Mouse (Mus musculus) gastrocnemius, postnatal 36 days (tissue): Measurements from ENCODE around the gene Cradd. TPM values are rescaled to one million over a fixed set of nuclear protein-coding genes. Genes with fewer than 3 reads are reported as not detected.

Experiments
- DNase-seq, 2 experiments: peaks; one replicate each; pipeline ENCODE4 v3.0.0; 2022
- intact Hi-C: fragments of 180-260 bp; cut with DNase I; formaldehyde crosslinking; loops from one replicate; pipeline ENCODE4 v1.15.1; 2025
- total RNA-seq, 2 experiments: library from RNA; stranded (reverse); gene quantifications; 2 replicates each; pipeline ENCODE4 v1.2.3; 2021

Cradd gene
- total RNA-seq, 2 experiments from 2014 or later: 8.3 to 11.1 TPM

DNA sequence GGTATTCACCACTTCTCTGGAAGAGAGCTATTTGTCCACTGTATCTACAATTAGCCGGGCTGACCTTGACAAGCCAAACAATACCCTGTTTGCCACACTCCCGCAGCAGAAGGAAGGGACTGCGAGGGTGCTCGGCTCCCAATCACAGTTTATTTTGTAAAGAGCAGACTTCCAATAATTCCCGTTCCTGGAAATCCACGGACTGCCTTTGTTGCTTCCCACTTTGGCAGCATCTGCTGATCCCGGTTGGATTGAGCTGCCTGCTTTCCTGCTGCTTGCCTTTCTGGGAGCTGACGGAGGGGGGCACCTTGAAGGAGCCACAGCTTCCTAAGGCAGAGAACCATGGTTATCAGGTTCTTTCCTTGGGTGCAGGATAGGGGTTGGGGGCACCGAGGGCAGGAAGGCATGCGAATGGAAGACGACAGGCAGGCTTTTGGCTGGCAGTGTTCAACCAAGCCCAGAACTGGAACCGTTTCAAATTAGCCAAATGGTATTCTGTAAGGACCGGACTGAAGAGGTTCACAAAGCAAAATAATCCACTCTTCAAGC lies 69.4 kb downstream of the Cradd start:
- intact Hi-C loops: no loop called here
- DNase-seq: peak; percentile 29 to 41

DNA sequence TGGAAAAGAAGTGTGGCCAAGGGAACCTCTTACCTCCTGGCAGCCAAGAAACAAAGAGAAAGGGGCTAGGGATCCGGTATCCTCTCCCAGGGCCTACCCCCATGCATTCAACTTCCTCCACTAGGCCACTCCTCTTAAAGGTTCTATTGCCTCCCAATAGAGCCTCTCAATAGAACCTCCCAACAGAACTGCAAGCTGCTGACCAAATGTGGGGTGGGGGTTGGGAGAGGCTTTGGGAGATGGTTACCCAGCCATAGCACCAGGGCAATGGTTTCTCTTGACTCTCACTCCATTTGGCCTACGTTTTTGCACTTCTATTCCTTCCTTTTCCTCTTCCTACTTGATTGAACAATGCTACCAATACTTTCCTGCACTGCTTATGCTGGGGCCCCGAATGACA lies 69.9 kb downstream of the Cradd start:
- intact Hi-C loops: no loop called here
- no peak for DNase-seq

DNA sequence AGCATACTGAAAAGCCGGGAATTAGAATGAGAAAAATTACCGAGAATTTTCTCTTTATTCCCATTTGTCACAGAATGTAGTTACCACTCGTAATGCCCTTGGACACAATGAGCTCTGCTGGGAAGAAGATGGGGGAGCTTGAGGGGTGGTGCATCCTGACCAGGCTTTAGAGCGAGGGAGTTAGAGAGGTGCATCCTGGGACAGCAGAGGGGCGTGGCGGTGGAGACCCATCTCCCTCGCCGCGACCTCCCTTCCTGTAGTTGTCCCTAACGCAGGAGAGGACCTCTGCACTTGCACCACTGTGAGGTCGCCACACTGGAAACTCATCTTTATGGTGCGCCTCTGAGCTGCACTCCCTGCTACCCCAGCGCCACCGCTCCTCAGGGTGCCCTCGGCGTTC lies 72.3 kb downstream of the Cradd start:
- intact Hi-C loops: no loop called here
- DNase-seq: no peak

DNA sequence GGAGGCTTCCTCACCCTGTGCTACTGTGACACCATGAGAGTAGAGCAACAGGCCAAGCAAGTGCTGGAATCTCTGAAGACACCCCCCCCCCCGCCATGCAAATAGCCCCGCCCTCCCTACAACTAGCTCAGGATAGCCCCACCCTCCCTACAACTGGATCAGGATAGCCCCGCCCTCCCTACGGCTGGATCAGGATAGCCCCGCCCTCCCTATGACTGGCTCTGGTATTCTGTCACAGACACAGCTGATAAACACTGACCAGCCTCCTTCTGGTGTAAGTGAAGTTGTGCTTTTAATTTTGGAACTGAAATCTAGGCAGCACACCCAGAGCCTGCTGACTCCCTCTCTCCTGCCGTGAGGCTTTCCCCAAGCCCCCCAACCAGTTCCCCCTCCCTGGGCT lies 75.6 kb downstream of the Cradd start:
- intact Hi-C loops: no loop called here
- DNase-seq: no peak

DNA sequence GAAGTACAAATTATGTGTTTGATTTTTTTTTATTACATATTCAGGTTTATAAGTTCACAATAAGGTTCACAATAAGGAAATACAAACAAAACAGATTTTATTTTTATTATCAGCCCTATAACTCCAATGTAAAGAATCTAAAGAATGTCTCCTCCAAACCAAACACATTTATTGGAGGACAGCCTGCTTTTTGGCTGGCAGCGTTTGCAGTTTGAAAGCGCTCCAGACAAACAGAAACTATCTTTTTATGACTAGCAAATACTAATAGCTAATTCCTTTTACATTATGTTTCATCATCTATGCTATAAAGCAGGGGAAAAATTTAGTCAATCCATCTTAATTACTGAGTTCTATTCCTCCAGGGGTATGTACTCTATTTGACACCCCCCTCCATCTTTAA lies 77.2 kb downstream of the Cradd start:
- no peak for DNase-seq

DNA sequence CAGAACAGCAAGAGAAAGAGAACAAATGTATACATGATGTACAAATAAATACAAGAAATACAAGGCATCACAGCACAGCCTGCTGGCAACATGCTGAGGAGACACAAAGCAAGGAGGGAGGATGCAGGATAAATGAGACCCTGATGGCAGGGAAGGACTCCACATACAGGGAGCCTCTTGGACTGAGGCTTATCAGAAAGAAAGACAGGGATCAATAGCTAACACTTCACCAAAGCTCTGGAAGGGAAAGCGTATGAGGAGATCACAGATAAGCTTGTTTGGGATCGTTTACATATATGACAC lies 78.3 kb downstream of the Cradd start:
- no peak for DNase-seq
- intact Hi-C loops: no loop called here

More for the DNA sequence above, 77.2 kb downstream of the Cradd start:
- intact Hi-C loops: no loop called here

DNA sequence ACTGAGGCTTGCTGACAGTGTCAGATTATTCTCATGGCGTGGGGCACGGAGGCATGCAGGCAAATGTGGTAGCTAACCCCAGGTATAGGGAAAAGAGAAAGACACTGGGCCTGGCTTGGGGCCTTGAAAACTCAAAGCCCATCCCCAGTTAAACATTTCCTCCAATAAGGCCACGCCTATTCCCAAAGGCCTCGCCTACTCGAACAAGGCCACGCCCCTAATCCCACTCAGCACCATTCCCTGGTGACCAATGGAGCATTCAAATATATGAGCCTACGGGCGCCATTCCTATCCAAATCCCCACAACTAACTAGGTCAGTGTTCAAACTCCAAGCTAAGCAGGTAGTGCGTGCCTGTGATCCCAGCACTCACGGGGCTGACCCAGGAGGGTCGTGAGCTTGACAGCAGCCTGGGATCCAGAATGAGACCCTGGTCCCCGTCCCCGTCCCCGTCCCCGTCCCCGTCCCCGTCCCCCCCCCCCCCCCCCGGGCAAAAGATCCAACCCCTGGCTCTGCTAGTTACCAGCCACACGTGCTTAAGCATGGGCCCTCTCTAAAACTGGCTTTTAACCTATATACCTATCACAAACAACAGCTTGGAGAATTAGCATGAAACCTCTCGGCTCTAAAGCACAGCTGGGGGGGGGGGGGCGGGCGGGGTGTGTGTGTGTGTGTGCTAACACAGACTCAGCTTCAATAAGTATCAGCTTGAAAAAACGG lies 78.8 kb downstream of the Cradd start:
- DNase-seq: no peak
- intact Hi-C loops: no loop called here

DNA sequence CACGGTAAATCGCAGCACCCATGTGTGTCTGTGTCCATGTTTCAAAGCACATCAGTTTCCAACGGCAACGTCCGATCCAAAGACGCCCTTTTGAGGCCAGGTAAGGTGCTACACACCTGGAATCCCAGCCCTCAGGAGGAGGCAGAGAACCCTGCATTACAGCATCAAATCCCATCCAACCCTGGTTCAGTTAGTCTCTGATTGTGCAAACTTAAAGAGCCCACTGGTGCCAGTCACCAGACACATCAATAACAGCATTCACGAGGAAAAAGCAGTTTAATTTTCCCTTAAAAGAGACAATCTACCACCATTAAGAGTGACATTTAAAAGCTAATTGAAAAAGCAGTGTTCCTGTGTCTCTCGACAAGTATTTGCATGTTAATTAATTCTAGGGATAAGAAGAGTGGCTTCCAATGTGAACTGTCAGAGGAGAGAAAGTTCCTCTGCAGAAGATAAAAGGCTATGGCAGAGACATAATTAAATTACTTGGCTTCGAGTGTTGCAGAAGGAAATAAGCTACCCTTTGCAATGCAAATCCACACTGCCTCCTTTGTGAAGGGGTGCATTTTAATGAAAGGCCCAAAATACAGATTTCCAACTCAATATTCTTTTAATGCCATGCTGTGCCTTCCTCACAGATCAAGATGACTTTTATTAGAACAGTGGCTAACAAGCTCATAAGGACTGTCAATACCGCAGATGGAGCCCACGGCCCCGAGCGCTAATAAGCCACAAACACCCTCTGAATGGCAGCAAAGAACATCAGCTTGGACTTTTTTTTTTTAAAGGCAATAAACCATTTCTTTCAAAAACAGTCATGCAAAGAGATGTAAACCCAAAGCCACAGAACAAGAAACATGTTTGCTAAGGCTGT lies 84.5 kb downstream of the Cradd start:
- intact Hi-C loops: no loop called here
- no peak for DNase-seq

DNA sequence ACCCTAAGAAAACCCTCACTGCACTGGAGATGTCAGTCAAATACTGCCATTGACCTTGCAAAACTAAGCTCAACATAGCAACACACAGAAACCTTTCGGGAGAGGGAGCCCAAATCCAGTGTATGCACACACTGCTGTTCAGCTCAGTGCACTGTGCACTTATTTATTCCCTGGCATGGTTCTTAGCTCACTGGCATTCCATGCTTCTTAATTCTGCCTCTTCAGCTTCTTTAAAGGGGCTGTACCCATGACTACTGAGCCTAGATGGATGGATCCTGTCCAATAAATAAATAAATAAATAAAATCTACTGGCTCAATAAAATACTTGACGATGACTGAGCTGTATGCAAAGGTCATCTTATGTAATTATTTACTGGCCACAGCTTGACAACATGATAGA lies 85.3 kb downstream of the Cradd start:
- intact Hi-C loops: no loop called here
- no peak for DNase-seq

DNA sequence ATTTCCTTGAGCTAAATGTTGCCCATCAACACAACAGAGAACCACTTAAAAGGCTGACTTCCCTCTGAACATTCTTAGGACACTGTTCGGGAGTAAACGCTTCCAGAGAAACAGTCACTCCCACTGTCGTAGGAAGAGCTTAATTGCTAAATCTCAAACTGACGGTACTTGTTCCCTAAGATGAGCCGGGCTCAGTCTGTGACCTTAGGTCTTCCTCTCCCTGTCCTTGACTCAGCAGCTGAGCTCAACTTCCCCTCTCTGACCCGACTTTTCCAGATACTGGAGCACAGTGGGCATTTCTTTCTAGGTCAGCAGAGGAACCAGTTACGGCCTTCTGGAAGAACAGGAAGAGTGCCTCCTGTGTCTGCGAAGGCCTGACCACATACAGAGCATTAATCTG lies 87.7 kb downstream of the Cradd start:
- no peak for DNase-seq
- intact Hi-C loops: no loop called here

DNA sequence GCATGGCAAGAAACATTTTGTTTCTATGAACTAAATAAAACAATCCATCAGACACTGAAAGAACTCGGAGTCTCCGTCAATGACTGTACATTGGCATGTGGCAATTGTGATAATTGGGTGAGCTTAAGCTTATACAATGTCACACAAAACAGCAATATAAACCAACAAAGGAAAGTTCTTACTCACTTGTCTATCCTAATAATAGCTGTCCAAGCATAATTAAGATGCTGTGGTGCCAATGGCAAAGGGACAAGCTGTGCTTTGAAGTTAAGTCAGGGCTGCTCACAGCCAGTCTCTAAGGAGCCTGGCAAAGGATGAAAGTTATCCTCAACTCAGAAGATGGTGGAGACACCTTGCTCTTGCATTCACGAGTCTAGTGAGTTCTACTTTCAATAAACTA lies 89.3 kb downstream of the Cradd start:
- DNase-seq: no peak
- intact Hi-C loops: no loop called here

DNA sequence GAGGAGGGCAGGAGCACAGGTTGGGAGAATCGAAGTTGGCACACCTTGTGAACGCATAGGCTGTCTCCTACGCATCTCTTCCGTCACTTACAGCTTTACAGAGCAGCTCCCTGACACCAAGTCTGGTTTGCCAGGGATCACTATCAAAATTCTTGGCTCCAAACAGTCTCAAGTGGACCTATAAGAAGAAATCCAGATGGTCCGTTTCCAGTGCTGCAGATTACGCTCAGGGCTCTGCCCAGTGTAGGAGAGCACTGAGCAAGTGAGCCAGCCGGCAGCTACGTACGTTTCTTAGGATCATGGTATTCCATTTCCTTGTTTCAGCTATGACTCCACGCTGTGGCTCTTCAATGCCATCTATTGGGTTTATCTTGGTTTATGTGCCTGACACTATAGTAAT lies 90.9 kb downstream of the Cradd start:
- intact Hi-C loops: no loop called here
- no peak for DNase-seq

DNA sequence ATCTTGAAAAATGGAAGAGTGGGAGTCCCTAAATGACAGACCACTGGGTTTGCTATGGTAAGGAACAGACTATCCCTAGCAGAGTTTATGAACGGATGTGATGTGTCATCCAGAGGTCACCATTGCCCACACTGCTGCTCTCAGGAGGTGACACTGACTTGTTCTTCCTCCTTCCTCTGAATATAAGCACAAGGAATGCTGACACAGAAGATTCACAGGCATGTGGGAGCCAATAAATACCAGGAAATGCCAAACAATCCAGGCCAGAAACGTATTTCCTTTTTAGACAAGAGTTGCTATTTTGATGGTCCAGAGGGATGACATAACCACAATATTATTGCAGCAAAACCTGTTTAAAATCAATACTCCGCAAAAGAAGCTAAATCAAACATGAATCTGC lies 91.4 kb downstream of the Cradd start:
- intact Hi-C loops: no loop called here
- DNase-seq: no peak

DNA sequence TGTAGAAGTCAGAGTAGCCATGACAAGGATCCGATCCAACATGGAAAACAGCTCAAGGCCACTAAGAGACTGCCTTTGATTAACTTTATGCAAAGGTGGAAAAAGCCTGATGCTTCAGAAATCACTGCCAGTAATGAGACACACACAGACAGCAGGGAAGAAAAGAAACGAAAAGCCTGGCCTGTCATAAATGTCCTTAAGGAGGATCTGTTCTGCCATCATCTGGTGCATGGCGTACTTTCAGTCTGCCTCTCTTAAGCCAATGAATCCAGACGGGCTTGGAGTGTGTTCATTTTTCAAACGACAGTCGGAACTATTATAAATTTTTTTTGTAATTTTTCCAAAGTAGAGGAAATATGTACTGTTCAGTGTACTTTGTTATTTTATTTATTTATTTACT lies 95.7 kb downstream of the Cradd start:
- intact Hi-C loops: no loop called here
- no peak for DNase-seq

DNA sequence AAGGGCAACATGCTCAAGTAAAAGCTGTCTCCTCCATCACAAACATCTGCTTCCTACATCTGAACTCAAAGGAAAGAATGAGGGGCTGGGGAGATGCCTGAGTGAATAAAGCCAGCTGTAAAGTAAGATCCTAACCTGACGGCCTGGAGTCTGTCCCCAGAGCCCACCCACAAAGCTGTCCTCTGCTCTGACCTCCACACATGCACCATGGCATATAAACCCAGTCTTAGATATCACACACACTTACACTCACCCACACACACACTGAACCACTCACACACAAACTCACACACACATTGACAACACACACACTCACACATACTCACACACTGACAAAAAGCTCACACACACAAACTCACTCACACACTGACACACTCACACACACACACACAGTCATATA lies 96.3 kb downstream of the Cradd start:
- intact Hi-C loops: no loop called here

DNA sequence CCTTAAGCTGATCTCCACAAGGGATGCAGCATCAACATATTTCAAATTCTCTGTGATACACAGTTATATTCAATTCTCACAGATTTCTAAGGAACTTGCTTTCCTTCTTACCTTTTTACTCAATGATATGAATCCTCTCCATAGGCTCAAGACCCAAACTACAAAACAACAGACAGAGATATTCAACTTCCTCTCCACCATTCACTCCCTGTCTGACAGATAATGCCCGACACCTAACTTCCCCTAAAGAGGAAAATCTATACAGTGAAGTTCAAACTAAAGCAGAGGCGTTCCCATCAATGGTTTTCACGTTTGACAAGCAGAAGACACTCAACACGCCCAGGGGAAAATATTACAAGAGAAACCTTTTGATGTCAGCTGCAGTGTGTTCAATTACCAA lies 97.2 kb downstream of the Cradd start:
- no peak for DNase-seq
- intact Hi-C loops: no loop called here

More for the DNA sequence above, 96.3 kb downstream of the Cradd start:
- DNase-seq: no peak

DNA sequence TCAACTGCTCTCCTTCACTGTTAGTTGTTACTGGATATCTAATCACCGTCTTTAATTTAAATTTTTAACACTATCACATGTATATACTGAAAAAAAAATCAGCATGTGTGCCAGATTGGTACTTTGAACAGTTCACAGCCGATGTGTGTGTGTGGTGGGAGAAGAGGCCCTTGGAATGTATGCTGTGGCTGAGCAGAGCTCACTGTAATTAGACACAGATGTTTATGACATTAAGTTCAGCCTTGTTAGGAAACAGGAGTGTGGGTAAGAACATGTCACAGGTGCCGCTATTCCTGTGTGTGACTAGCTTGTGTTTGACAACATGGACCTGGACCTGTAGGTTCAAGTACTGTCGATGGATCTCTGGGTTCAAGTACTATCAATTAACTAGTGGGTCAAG lies 98.9 kb downstream of the Cradd start:
- no peak for DNase-seq
- intact Hi-C loops: no loop called here

DNA sequence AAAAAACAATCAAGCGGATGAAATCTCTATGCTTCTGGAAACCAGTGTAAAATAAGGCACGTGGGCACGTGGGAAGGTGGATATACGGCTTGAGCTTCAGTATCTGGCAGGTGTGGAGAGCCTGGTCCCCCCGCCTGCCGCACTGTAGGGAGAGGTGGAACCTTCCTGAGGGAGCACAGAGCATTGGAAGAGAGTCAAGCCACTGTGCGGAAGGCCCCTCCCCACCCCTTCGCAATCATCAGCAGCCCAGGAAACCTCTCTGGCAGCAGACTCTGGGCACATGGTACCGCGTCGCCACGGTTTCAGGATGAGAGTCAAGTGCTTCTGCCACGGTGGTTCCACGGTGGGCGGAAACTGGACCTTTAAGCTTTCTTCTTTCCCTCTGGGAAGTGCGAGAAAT lies 100.7 kb downstream of the Cradd start:
- intact Hi-C loops: no loop called here
- DNase-seq: no peak

DNA sequence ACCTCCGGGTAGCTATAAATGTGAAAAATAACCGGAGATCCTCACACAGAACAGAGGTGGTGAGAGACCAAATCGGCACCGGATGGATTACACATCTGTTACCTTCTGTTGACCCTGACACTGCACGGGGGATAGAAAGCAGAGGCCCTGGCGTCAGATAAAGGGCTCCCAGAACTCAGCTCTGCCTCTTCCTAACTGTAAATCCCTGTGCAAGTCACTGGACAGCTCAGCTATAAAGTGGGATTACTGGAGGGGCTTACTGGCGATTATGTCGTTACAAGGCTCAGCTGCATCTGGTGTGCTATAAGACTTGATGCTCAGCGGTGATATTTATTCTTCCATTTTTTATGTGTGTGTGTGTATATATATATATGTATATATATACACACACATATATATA lies 102.0 kb downstream of the Cradd start:
- DNase-seq: no peak
- intact Hi-C loops: no loop called here

DNA sequence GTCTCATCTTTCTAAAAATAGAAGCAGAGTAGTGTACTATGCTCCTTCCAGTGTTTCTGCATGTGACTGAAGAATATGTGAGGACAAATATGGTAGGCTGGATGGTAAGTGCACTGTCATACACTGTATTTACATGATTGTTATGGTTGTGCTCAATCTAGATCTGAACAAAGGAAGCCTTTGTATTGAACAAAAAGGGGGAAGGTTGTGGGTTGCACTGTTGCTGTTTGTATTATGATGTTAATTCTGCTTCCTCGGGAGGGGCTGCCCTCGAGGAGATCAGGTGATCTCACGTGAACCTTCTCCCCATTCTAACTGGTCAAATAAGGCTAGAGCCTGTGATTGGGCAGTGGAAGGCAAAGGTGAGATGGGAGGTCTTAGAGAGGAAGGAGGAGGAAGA lies 103.4 kb downstream of the Cradd start:
- no peak for DNase-seq
- intact Hi-C loops: no loop called here

DNA sequence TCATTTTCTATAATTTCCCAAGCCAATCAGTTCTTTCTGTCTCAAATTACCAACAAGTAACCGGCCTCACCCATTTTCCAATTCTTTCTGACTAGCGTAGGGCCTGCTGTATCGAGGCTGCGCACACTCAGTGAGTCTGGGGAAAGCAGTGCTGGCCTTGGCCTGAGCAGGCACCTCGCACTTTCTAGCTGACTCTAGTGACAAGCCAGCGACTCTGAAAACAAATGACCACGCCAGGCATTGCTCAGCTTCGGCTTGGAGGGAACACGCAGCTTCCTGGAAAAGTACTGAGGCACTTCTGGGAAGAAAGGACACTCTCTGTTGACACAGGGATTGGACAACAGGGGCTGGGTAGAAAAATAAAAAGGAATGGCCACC lies 105.3 kb downstream of the Cradd start:
- intact Hi-C loops: no loop called here
- no peak for DNase-seq
